Mouse (Mus musculus) stomach, postnatal 0 days (tissue): ENCODE results near the gene Ngfr. TPM values are rescaled to one million over a fixed set of nuclear protein-coding genes. Genes with fewer than 3 reads are reported as not detected.

Experiments used
- ATAC-seq: fragments of 200-750 bp; cut with Nextera tagmentation; 2 replicates; pipeline ENCODE4 v1.8.0; 2017; ENCODE audit not compliant: low FRiP score, low TSS enrichment
- DNase-seq: peaks from one replicate; pipeline ENCODE4 v3.0.0-alpha.2; 2016; ENCODE audit warnings: low spot score
- H3K27ac ChIP-seq: fragments of 300-500 bp; sonication (generic); replicated peaks from 2 replicates; pipeline ENCODE4 v1.5.1; 2014; ENCODE audit warnings: mild to moderate bottlenecking, control low read depth
- H3K27me3 ChIP-seq: fragments of 300-500 bp; sonication (generic); 2 replicates; pipeline ENCODE4 v1.6.1; 2014; ENCODE audit warnings: low read length; ENCODE audit not compliant: control insufficient read depth, insufficient read depth
- H3K36me3 ChIP-seq: fragments of 300-500 bp; sonication (generic); 2 replicates; pipeline ENCODE4 v1.6.1; 2014; ENCODE audit warnings: low read length, mixed read lengths; ENCODE audit not compliant: control insufficient read depth, insufficient read depth
- H3K4me1 ChIP-seq: fragments of 300-500 bp; sonication (generic); replicated peaks from 2 replicates; pipeline ENCODE4 v1.6.1; 2014; ENCODE audit warnings: antibody characterized with exemption; ENCODE audit not compliant: control insufficient read depth, insufficient read depth
- H3K4me2 ChIP-seq: fragments of 300-500 bp; sonication (generic); replicated peaks from 2 replicates; pipeline ENCODE4 v1.6.1; 2014; ENCODE audit warnings: low read depth, mild to moderate bottlenecking, control low read depth, moderate library complexity
- H3K4me3 ChIP-seq: fragments of 300-500 bp; sonication (generic); 2 replicates; pipeline ENCODE4 v1.5.1; 2014; ENCODE audit warnings: low read depth, low read length, control low read depth
- H3K9ac ChIP-seq: fragments of 300-500 bp; sonication (generic); 2 replicates; pipeline ENCODE4 v1.6.1; 2014; ENCODE audit warnings: mild to moderate bottlenecking, low read length, control low read depth, mixed read lengths
- H3K9me3 ChIP-seq: fragments of 300-500 bp; sonication (generic); 2 replicates; pipeline ENCODE4 v1.6.1; 2016; ENCODE audit warnings: low read length; ENCODE audit not compliant: control insufficient read depth
- CTCF ChIP-seq: IDR thresholded peaks from 2 replicates; pipeline ENCODE4 v1.5.1; 2016; ENCODE audit warnings: antibody characterized with exemption, low read depth, mild to moderate bottlenecking, moderate library complexity
- EP300 ChIP-seq: optimal IDR thresholded peaks from 2 replicates; pipeline ENCODE3; 2016; ENCODE audit warnings: antibody characterized with exemption
- WGBS: fragments of 180-500 bp; shearing (Covaris S2); extraction: QIAGEN DNeasy Blood & Tissue Kit; methylation state at CpG from one replicate; pipeline ENCODE4 v1.1.7; 2014; 5-methylcytosine and 5-hydroxymethylcytosine counted together
- polyA plus RNA-seq: library from polyadenylated mRNA; unstranded; fragments of >200 nt; fragmentation: Nextera tagmentation; extraction: Ambion mirVana; gene quantifications from 2 replicates; pipeline ENCODE4 v1.2.1, GENCODE M21; 2015

Gene Ngfr
- 3.9 and 4.8 TPM in 2 replicates for polyA plus RNA-seq

DNA sequence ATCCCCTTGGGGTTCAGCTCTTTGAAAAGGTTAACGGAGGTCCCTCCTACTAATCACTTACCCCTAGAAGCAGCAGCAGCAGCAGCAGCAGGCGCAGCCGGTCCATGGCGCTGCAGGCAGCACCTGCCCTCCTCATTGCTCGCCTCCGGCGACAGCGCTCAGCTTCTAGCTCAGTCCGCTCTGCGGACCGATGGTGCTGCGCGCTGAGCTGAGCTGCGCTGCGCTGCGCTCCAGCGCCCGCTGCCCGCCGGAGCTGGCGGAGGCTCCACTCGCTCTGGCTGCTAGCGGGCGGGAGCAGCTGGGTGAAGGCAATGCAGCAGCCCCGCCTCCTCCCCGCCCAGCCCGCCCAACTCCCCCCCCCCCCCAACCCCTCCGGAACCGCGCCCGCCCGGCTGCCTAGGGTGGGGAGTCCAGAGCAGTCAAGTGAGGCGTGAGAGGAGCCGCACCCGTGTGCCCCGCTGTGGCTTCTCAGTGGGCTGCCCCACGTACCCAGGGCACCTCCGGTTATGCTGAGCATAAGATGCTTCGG, at the start of gene Ngfr:
Ngfr (minus strand) TSS at position 313 of the 529 bp plus-strand sequence.
- DNase-seq (peak; percentile 65), ATAC-seq (peak; percentile 38; the same call in 1 of the 2 replicates)
- TF ChIP-seq CTCF (no peak; the same call in 1 of the 2 replicates), EP300 (no peak)
- Histone ChIP-seq H3K4me1 (no peaks in the 10 kb centered on the region; the same call in 1 of the 2 replicates), H3K4me3 (peak within 1 kb of the TSS; percentile 43), H3K9ac (peak within 1 kb of the TSS; percentile 38), H3K27ac (no peak within 1 kb of the TSS), H3K9me3 (no peaks in the 10 kb centered on the region), H3K27me3 (peaks cover 11% of the 10 kb centered on the region; the same call in 1 of the 2 replicates), H3K36me3 (no peaks in the 10 kb centered on the region), H3K4me2 (peak within 1 kb of the TSS; percentile 59)
- under 1% methylated on average over 34 of the region's 39 CpGs for WGBS

- no peak overlapping the region for H3K9ac ChIP-seq
- no peaks in the 10 kb centered on the region for H3K36me3 ChIP-seq
- no peaks in the 10 kb centered on the region for H3K9me3 ChIP-seq
- TF ChIP-seq CTCF (no peak), EP300 (no peak)
- no peaks in the 10 kb centered on the region for H3K4me1 ChIP-seq
- H3K27me3 ChIP-seq: no peaks in the 10 kb centered on the region
- WGBS: 10% methylated on average over 2 of the region's 2 CpGs
- no peak overlapping the region for H3K4me3 ChIP-seq
- DNase-seq (no peak), ATAC-seq (no peak)
- no peak overlapping the region for H3K27ac ChIP-seq
- H3K4me2 ChIP-seq: no peak overlapping the region
These were observed 47.5 kb upstream of the Ngfr start for GRCm38 (mm10) chr11:95635030-95635429.

GRCm38 (mm10) chr11:95633512-95634000, 46.0 kb upstream of the Ngfr start:
- Histone ChIP-seq H3K9ac (no peak overlapping the region), H3K4me3 (no peak overlapping the region), H3K27ac (no peak overlapping the region), H3K27me3 (no peaks in the 10 kb centered on the region), H3K36me3 (no peaks in the 10 kb centered on the region), H3K4me2 (no peak overlapping the region), H3K4me1 (no peaks in the 10 kb centered on the region), H3K9me3 (no peaks in the 10 kb centered on the region)
- ATAC-seq (no peak), DNase-seq (no peak)
- 81% methylated on average over 2 of the region's 2 CpGs for WGBS
- TF ChIP-seq EP300 (no peak), CTCF (no peak)

DNA sequence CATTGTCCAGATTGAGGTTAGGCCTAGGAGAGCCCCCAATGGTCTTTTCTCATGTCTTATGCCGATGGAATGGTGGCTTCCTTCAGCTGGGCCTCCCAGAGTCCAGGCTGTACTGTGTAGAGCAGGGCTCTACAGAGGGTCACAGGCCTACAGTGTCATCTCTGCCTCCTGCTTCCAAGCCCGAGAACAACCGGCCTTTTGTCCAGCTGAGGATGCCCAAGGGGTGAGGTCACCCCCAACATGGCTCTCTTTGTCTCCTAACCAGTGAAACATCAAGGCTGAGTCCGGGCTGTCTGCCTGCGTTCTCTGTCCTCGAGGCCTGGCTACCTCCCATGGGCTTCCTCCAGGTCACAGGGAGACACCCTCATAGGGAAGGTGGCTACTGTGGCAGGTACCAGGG, 44.9 kb upstream of the Ngfr start:
- Histone ChIP-seq H3K9me3 (no peaks in the 10 kb centered on the region), H3K4me2 (no peak overlapping the region), H3K9ac (no peak overlapping the region), H3K36me3 (no peaks in the 10 kb centered on the region), H3K4me3 (no peak overlapping the region), H3K4me1 (no peaks in the 10 kb centered on the region), H3K27ac (0 out of 2 replicates have a peak overlapping the region, but pooled peaks have one; percentile 18), H3K27me3 (no peaks in the 10 kb centered on the region)
- TF ChIP-seq CTCF: no peak
- no peak for TF ChIP-seq EP300
- 66% methylated on average over 6 of the region's 6 CpGs for WGBS
- DNase-seq (no peak), ATAC-seq (0 out of 2 replicates have a peak, but pooled peaks have one; percentile 41)

DNA sequence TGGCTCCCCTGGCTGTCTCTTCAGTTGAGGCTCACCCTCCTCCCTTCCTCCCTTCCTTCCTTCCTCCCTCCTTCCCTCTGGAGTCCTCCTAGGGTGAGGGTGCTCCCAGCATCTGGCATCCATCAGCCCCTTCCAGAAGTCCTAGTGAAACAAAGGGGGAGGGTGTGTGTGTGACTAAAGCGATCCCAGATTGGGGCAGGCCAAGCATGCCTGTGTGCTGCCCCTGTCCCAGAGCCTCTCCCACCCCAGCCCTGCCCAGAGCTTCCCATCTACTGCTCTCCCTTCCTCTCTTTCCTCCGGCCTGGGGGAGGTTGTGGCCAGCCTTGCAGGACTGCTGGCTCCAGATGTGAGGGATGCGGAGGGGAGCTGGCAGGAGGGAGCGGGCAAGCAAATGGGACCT, 43.8 kb upstream of the Ngfr start:
- Histone ChIP-seq H3K4me3 (no peak overlapping the region), H3K9me3 (no peaks in the 10 kb centered on the region), H3K27ac (peak overlapping the region; percentile 8; the same call in 1 of the 2 replicates), H3K4me1 (no peaks in the 10 kb centered on the region), H3K36me3 (no peaks in the 10 kb centered on the region), H3K4me2 (no peak overlapping the region), H3K9ac (no peak overlapping the region), H3K27me3 (no peaks in the 10 kb centered on the region)
- TF ChIP-seq CTCF (no peak), EP300 (no peak)
- 36% methylated on average over 4 of the region's 4 CpGs for WGBS
- ATAC-seq: peak; percentile 47; the same call in 1 of the 2 replicates
- DNase-seq: no peak

GRCm38 (mm10) chr11:95630558-95630957, 43.0 kb upstream of the Ngfr start:
- TF ChIP-seq EP300 (no peak), CTCF (no peak)
- H3K36me3 ChIP-seq: no peaks in the 10 kb centered on the region
- WGBS: 87% methylated on average over 6 of the region's 6 CpGs
- H3K4me1 ChIP-seq: no peaks in the 10 kb centered on the region
- H3K9ac ChIP-seq: no peak overlapping the region
- no peak overlapping the region for H3K4me2 ChIP-seq
- no peaks in the 10 kb centered on the region for H3K9me3 ChIP-seq
- H3K27ac ChIP-seq: no peak overlapping the region
- ATAC-seq (no peak), DNase-seq (no peak)
- no peak overlapping the region for H3K4me3 ChIP-seq
- no peaks in the 10 kb centered on the region for H3K27me3 ChIP-seq
